Mouse (Mus musculus) forebrain, embryonic 15.5 days (tissue): ENCODE data around the gene Olfr157. TPM values are rescaled to one million over a fixed set of nuclear protein-coding genes. Genes with fewer than 3 reads are reported as not detected.

Experiments
- polyA plus RNA-seq: library from polyadenylated mRNA; unstranded; fragments of >200 nt; fragmentation: Nextera tagmentation; extraction: Ambion mirVana; gene quantifications from 2 replicates; pipeline ENCODE4 v1.2.1, GENCODE M21; 2015

The Olfr157 gene
- polyA plus RNA-seq, 1 experiment from 2014 or later, result not detected

Other genes starting within 250 kb of the Olfr157 start
- gene Npr2, start 208.3 kb downstream of the Olfr157 start, polyA plus RNA-seq, result 12.7 and 15.4 TPM in 2 replicates
- gene Spag8, start 186.6 kb downstream of the Olfr157 start, polyA plus RNA-seq, result 4.3 and 6.7 TPM in 2 replicates
- 65.5 and 74.0 TPM in 2 replicates for gene Hint2, start 183.7 kb downstream of the Olfr157 start, polyA plus RNA-seq
- gene Tmem8b, start 171.2 kb downstream of the Olfr157 start, polyA plus RNA-seq, result 16.2 TPM in 2 replicates
- 1.6 and 1.7 TPM in 2 replicates for gene Fam221b, start 171.1 kb downstream of the Olfr157 start, polyA plus RNA-seq
- gene Olfr70, start 139.4 kb downstream of the Olfr157 start, polyA plus RNA-seq, result not detected in 2 replicates
- not detected in 2 replicates for gene Olfr71, start 129.9 kb downstream of the Olfr157 start, polyA plus RNA-seq
- 0.19 and 0.42 TPM in 2 replicates for gene Hrct1, start 113.0 kb downstream of the Olfr157 start, polyA plus RNA-seq
- gene Spaar, start 110.2 kb downstream of the Olfr157 start, polyA plus RNA-seq, result 0.08 TPM in 1 of 2 replicates, not detected in the other
- not detected in 2 replicates for gene Olfr159, start 69.2 kb downstream of the Olfr157 start, polyA plus RNA-seq
- gene Olfr156, start 16.3 kb downstream of the Olfr157 start, polyA plus RNA-seq, result not detected in 2 replicates
- not detected in 2 replicates for gene Olfr155, start 11.4 kb upstream of the Olfr157 start, polyA plus RNA-seq
- 4.1 and 4.4 TPM in 2 replicates for gene Reck, start 35.3 kb upstream of the Olfr157 start, polyA plus RNA-seq
- 29.7 and 30.0 TPM in 2 replicates for gene Glipr2, start 117.2 kb upstream of the Olfr157 start, polyA plus RNA-seq
- gene Ccin, start 143.3 kb upstream of the Olfr157 start, polyA plus RNA-seq, result not detected in 2 replicates
- gene Clta, start 164.3 kb upstream of the Olfr157 start, polyA plus RNA-seq, result 309 and 310 TPM in 2 replicates
- gene Gne, start 244.0 kb upstream of the Olfr157 start, polyA plus RNA-seq, result 24.6 and 26.3 TPM in 2 replicates